Mouse (Mus musculus) G1E (cell line): ENCODE data around the gene Slc25a45.

Experiments
- CTCF ChIP-seq: IDR thresholded peaks from 2 replicates; pipeline ENCODE4 v1.5.1; 2012; ENCODE audit warnings: low read depth, low read length, inconsistent platforms, mixed read lengths
- GATA1 ChIP-seq: IDR thresholded peaks from 2 replicates; pipeline ENCODE4 v1.6.1; 2012; ENCODE audit warnings: borderline replicate concordance, low read length, inconsistent platforms, mixed read lengths
- GATA2 ChIP-seq: IDR thresholded peaks from 2 replicates; pipeline ENCODE4 v1.6.1; 2012; ENCODE audit warnings: low read depth, low read length, inconsistent platforms, borderline replicate concordance
- POLR2AphosphoS5 ChIP-seq: IDR thresholded peaks from 2 replicates; pipeline ENCODE4 v1.6.1; 2012; ENCODE audit warnings: low read depth, low read length, inconsistent platforms; ENCODE audit not compliant: insufficient replicate concordance
- TAL1 ChIP-seq: conservative IDR thresholded peaks from 2 replicates; pipeline ENCODE4 v1.6.1; 2012; ENCODE audit warnings: low read depth, low read length, inconsistent platforms, mixed read lengths

DNA sequence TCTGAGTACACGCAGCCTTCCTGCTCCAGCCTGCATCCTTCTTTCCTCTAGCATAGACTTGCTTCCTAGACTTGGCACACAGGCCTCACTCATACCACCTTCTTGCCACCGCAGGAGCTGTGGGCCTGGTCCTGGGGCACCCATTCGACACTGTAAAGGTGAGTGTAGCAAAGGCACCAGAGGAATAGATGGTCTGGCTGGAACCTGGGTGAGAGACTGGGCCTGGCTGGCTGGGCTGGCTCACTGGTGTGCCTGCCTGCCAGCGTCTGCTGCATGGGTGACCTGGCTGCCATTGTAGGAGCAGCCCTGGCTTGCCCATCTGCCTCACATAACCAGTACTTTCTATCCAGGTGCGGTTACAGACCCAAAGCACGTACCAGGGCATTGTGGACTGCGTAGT lies 2.1 kb downstream of the Slc25a45 start:
- TF ChIP-seq TAL1 (no peak), CTCF (no peak), GATA1 (no peak), GATA2 (no peak), POLR2AphosphoS5 (no peak)
